Mouse (Mus musculus) urinary bladder, postnatal 0 days (tissue): ENCODE measurements around the gene Olfm4. TPM values are rescaled to one million over a fixed set of nuclear protein-coding genes. Genes with fewer than 3 reads are reported as not detected.

Experiments used
- polyA plus RNA-seq: library from polyadenylated mRNA; unstranded; fragments of >200 nt; fragmentation: Nextera tagmentation; extraction: Ambion mirVana; gene quantifications from 2 replicates; pipeline ENCODE4 v1.2.1, GENCODE M21; 2015

The Olfm4 gene
- polyA plus RNA-seq = 0.14 and 0.88 TPM in 2 replicates

GRCm38 (mm10) chr14:79983781-79984180 is at the start of gene Olfm4:
Gene Olfm4, plus strand, starts transcription at chr14:79984081.

Other genes with a start within 250 kb of the Olfm4 start
- gene Pcdh8, start 212.8 kb upstream of the Olfm4 start, polyA plus RNA-seq = 0.17 TPM in 1 of 2 replicates, not detected in the other